Mouse (Mus musculus): ENCODE data around the gene 1700001C19Rik.

Gene 1700001C19Rik

DNA sequence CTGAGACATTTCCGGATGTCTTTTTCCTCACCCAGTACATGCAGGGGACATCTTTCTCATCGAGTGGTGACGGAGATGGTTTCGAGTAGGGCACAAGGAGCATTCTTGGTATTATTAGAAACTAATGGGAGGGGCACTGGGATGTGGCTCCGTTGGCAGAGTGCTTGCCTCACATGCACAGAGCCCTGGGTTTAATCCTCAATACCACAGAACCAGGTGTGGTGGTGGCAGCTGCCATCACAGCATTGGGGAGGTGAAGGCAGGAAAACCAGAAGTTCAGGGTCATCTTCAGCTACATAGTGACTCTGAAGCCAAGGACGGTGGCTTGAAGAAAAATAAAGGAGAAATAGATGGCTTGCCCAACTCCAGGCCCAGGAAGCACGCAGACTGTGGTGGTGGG lies 25.0 kb upstream of the 1700001C19Rik start:
- DNase-seq (ENCODE audit: low spot score in 2 of 2) = no peak

DNA sequence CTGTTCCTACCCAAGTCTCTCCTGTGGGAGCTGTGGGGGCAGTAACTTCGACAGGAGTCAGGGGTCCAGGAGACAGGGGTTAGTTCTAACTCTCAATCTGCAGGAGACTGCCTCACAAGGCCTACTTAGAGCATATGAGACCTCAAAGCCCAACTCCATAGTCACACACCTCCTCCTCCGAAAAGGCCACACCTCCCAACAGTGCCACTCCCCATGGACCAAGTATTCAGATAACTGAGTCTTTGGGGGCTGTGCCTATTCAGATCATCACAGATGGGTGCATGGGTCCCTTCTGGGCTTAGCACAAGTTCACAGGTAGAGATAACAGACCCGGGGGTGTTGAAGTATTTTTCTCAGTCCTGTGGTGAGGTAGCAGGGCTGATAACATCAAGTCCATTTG lies 24.5 kb upstream of the 1700001C19Rik start:
- DNase-seq (ENCODE audit: low spot score in 2 of 2) = no peak

DNA sequence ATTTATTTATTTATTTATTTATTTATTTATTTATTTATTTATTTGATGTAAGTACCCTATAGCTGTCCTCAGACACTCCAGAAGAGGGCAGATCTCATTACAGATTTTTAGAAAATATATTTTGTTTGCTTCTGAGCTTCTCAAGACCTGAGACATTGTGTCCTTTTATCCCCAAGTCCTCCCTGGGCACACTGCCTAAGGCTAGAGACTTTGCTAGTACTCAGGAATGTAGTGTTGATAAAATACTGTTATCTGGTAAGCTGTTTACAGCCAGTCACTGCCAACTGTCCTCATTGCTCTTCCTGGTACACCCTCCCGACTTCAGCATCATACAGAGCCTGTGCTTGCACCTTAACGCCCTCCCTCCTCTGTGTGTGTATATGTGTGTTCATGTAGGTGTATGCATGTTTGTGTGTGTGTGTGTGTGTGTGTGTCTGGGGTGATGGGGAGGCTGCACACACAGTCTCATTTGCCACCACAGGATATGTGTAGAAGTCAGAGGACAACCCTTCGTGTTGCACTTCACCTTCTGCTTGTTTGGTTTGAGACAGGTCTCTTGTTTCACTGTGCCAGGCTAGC lies 22.3 kb upstream of the 1700001C19Rik start:
- no peak for DNase-seq (ENCODE audit: low spot score in 2 of 2)

DNA sequence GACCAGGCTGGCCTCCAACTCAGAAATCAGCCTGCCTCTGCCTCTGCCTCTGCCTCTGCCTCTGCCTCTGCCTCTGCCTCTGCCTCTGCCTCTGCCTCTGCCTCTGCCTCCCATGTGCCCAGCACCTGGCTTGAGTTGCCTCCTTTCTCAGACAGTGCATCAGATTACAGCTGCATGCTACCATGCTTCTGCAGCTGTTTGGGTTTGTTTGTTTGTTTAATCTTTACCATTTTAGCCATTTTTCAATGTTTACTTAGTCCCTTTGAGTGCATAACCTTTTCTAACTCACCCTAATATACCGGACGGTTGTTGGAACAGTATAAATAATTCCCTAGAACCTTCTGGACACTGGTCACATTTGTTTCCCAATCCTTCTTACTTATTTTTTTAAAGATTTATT lies 21.8 kb upstream of the 1700001C19Rik start:
- DNase-seq (ENCODE audit: low spot score in 2 of 2) = no peak

DNA sequence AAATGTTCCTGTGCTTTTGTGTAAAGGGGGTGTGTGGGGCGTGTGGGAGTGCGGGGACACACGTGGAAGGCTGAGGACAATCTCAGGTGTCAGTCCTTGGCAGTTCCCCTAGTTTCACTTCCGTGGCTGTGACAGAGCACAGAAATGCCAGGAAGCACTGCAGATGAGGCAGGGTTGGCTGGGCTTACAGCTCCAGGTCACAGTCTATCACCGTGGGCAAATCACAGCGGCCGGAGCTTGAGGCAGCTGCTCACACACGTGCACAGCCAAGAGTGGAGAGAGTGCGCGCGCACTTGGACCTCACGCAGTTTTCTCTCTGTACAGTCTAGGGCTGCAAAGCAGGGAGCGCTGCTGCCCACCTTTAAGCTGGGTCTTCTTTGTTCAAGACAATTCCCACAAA lies 21.1 kb upstream of the 1700001C19Rik start:
- DNase-seq (ENCODE audit: low spot score in 2 of 2) = no peak

DNA sequence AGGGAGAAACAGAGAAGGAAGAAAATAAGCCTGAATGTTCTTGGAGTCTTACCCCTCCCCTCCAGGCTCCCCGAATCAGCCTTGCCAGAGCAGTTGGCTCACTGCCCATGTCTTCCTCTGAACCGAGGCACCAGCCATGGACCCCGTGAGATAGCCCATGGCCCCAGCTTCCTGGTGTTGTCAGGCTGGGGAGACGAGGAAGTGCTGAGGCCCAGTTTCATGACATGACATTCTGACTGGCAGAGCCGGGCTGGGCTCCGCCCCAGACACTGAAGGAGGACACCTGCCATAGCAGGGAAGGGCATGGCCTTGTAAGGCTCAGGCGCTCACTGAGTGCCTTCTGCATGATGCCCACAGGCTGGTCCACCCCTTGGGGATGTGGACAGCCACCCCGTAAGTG lies 17.5 kb upstream of the 1700001C19Rik start:
- DNase-seq (ENCODE audit: low spot score in 2 of 2) = peak; percentile 29 to 35

DNA sequence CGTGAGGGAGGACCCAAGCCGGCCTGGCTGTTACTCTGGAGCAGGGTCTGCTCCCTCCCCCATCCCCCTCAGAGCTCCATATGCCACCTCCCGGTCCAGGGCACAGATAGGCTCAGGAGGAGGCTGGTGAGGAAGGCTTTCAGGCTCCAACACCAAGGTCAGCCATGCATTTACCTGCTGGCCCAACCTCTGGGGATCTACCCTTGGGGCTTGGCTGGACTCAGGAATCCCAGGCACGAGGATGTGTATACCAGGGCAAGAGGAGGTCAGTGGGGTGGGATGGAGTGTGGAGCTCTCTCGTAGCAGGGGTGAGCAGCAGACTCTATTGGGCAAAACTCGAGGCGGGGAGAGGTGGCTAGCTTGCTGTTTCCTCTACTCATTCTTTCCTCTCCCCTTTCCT lies 15.7 kb upstream of the 1700001C19Rik start:
- no peak for DNase-seq (ENCODE audit: low spot score in 2 of 2)

DNA sequence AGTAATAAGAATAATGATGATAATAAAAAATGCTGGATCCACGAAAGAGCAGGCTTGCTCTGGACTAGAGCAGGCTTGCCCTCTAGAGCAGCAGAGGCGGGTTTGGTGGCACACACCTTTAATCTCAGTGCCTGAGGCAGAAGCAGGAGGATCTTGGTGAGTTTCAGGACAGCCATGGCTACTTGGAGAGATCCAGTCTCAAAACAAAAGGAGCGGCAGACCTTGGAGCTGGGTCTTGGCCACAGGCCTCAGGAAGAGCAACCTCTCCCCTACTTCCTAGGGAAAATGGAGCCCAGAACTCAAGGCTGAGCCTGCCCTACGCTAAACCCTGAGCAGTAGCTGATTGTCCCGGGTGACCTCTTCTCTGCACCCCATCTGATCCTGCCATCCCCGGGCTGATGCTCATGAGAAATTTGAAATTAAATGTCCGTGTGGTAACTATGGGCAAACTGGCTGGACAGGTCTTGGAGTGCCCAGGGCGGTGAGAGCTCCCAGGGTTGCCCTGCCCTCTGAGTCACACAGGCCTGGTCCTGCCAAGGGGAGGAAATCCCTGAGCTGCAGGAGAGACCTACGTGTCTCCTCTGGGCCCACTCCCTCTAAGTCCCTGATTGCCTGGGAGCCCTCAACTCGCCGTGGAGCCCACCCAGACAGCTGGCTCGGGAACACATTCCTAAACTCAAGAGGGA lies 13.8 kb upstream of the 1700001C19Rik start:
- no peak for DNase-seq (ENCODE audit: low spot score in 2 of 2)

DNA sequence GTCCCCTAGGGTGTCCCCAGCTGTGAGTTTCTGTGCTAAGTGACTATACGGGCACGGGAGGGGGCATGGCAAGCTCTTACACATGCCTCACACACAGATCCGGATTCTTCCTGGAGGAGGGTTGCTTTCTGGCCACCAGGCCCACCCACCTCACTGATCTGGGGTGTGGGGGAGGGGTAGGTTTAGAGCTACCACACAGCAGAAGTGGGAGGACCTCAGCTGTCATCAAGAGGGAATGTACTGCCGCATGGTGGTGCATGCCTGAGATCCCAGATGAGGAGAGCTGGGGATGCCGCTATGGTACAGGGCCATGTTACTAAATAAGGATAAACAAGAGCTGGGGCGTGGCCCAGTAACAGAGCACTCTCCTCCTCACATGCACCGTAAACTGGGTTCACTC lies 13.1 kb upstream of the 1700001C19Rik start:
- DNase-seq (ENCODE audit: low spot score in 2 of 2) = no peak

DNA sequence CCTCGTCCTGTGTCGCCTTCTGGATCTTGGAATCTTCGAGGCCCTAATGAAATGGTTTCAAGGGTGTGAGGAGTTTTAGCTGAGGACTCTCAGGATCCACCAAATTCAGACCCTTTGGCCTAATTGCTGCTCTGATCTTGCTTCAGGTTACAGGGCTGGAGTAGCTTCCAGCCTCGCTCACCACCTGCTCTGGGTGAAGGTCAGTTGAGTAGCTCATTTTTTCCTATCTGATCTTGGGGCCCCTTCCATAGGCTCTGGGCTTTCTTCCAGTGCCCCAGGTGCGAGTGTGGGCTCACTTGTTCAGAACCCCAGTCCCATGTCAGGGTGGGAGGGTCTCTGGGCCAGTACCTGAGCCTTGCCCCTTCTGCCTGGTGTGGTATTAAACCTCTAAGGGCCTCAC lies 12.3 kb upstream of the 1700001C19Rik start:
- no peak for DNase-seq (ENCODE audit: low spot score in 2 of 2)

DNA sequence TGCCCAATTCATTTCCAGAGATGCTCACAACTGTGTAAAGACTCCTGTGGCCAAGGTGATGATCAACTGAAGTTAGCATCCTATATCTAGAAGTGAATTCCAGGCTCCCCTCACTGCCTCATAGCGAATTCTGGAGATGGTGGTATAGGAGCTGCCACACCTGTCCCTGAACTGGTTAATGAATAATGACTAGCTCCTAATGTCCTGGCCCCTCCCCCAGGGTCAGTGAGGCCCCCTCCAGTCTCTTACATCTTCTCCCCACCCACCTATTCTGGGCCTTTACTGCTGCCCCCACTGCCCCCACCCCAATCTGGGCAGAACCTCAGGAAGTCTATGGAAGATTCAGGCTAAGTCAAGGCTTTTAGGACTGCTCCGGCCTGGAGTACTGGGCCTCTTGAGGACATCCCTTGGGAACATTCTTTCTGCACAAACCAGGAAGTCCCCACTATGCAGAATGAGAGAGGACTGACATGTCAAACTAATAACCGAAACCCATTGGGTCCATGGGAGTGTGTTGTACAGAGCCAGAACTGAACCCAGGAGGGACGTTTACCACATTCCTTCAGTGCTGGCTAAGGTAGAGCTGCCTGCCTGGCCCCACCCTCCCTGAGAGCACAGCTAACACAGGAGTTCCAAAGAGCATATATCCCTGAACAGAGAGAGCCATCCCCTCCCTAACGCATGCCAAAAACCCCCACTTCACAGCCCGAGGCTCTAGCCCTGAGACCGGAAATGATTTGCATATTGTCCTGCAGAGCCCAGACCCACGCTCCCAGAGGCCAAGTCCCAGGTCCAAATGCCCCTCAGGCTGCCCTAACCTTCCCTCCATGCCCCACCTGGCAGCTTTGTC lies 11.6 kb upstream of the 1700001C19Rik start:
- DNase-seq (ENCODE audit: low spot score in 2 of 2) = no peak

DNA sequence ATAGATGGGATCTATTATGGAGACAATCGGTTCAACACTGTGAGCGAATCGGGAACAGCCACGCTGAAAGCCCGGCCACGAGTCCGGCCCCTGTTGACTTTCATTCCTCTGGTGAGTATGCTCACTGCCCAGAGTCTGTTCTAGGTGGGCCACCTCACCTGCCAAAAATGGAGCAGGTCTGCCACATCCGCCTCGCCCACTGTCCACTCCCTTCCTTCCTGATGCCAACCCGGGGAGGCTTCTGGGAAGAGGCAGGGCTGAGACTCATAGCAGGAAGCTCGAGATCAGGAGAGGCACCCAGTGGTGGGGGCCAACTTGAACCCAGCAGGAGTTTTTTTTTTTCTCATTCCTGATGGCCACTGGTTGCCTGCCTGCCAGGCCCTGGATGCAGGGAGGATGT lies 9.4 kb upstream of the 1700001C19Rik start:
- DNase-seq (ENCODE audit: low spot score in 2 of 2) = no peak

DNA sequence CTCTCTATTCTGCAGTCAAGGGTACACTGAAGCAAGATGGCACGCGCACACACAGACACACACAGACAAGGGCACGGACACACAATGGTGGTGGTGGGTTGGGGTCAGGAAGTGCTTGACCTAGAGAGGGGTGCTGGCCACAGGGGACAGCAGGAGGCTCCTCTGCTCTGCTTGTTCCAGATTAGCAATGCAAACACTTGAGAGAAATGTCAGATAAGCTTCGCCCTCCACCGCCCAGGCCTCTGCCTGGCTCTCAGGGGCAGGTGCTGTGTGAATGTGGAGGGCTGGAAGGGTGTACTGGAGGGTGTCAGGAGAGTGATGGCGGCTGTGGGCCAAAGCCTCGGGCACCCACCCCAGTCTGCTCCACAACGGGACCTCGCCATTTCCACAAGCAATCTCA lies 8.8 kb upstream of the 1700001C19Rik start:
- DNase-seq (ENCODE audit: low spot score in 2 of 2) = no peak

DNA sequence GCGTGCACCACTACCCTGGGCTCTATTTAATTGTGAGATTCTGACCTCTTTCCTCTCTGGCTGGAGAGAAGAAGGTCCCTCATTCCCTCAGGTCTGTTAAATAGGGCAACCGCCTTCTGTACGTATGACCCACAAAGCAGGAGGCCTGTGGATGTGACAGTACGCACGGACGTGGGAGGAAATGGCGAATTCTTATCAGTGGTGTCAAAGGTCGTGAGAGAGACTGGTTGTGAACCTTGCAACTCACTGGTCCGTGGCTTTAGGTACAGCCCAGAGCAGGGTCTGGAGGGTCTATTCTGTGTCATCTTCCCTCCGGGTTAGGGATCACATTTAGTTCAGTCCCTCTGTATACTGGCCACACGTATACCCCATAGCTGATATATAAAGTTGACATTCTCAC lies 8.3 kb upstream of the 1700001C19Rik start:
- no peak for DNase-seq (ENCODE audit: low spot score in 2 of 2)

DNA sequence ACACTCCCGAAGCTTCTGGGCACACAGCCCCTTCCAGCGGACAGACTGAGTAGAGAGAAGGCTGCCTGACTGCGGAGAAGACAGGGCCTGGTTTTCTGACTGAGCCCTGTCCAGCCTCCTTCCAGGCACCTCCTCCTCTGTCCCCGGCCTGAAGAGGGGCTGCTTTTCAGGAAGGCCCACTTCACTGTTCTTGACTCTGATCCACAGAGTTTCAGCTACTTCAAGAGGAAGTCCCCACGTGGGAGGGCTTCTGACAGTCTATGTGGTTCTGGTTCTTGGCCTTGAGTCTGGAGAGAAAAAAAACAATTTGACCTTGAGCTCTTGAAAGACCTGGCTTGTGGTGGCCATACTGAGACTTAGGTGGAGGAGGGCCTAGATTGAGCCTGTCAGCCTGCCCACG lies 6.9 kb upstream of the 1700001C19Rik start:
- no peak for DNase-seq (ENCODE audit: low spot score in 2 of 2)

DNA sequence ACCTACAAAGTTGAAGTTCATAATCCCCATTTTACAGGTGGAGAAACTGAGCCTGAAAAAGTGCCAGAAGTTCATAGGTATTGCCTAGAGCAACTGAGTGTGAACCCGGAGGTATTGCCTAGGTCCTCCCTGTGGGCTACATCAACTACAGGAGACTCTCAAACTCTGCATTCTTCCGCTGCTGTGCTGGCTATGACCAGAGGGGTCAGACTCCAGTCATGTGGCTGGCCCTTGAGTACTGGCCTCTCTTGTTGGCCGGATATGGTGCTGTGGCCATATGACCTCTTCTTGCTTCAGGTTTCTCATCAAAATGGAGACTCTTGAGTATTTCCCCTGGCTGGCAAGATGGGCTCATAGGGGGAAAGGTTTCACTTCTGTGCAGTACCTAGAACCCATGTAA lies 5.1 kb upstream of the 1700001C19Rik start:
- no peak for DNase-seq (ENCODE audit: low spot score in 2 of 2)

DNA sequence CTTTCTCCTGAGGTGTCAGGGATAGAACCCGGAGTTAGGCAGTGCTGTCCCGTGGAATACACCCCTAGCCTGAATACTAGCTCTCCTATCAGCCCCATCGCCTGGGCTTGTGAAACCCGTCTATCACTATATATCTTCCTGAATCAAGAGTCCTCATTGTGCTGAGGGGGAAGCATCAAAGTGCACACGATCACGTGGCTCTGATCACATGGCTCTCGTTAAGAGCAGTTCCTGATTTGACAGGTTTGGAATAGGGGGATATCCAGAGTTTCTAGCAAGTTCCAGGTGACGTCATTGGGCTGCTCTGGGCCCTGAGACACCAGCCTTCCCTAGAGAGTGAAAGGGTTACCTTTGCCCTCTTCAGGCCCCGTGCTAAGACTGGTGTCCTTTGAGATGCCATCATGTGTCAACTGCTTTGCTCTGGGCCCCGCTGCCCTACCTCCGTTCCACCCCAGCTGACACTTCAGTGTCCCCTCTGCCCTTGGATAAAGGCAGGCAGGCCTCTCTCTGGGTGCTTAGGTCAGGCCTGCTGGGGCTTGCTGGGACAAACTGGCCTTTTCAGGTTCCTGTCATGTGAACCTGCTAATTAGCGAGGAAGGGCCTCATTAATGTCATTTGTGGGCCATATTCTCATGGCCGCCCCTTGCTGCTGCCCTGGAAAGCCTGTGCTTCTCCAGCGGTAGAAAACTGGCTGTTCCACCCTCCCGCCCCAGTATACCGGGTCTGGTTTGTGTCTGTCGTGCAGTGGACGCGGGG lies 4.3 kb upstream of the 1700001C19Rik start:
- DNase-seq (ENCODE audit: low spot score in 2 of 2) = no peak

DNA sequence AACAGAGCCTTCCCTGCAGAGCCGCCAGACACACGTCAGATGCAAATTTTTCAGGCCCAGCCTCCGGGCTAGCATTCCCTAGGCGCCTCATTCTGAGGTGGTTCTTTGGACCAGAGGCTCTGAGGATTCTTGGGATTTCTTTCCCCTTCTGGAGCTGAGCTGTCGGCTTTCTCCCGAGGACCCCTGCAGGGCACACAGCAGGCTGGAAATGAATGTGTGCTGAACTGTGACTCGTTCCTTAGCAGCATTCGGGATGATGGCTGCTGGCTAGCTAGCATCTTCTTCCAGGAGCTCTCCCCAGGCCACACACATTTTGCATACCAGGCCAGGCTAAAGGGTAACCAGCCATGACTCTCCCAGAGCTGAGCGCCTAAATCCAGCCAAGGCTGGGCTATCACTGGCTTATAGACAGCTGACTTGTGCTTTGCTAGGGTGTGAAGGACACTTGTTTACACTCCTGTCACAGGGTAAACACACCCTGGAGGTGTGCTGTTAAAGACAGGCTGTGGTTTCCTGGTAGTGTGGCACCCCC lies 3.2 kb upstream of the 1700001C19Rik start:
- no peak for DNase-seq (ENCODE audit: low spot score in 2 of 2)

DNA sequence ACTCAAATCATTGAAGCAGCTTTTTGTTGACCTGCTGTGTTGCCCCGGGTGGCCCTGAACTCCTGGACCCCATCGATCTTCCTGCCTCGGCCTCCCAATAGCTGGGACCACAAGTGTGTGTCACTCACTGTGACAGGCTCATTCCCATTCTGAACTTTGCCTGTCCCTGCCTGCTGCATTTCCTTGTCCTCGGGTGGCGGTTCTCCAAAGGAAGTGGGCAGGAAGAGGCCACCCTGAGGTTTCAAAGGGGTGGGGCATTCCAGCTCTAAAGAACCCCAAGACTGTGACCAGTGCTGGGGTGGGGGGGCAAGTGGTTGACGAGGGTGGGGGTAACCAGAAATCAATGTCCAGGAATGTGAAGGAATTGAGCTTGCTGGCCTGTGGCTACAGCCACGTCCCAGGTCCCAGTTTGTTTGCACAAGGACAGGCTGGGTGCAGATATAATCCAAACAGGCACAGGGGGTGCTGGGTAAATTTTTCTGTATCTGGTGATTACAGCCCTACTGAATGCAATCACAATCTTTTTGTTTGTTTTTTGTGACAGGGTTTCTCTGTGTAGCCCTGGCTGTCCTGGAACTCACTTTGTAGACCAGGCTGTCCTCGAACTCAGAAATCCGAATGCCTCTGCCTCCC lies 2.3 kb upstream of the 1700001C19Rik start:
- DNase-seq (ENCODE audit: low spot score in 2 of 2) = no peak

DNA sequence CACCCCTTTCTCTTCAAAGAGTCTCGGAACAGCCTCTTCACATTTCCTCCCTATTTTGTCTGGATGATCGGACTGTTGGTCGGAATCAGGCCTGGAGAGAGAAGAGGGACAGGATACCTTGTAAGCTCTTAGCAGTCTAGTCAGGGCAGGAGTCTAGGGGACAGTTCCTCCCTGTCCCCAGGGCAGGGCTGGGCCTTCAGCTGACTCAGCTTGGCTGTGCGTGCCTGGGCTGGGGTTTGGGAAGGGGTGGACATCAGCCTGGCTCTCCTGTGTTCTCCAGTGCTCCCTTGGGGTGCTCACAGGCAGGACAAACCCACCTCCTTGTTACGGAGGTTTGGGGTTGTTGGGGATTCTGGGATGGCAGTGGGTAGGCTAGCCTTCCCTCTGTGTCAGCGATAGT lies 1.4 kb upstream of the 1700001C19Rik start:
- no peak for DNase-seq (ENCODE audit: low spot score in 2 of 2)

DNA sequence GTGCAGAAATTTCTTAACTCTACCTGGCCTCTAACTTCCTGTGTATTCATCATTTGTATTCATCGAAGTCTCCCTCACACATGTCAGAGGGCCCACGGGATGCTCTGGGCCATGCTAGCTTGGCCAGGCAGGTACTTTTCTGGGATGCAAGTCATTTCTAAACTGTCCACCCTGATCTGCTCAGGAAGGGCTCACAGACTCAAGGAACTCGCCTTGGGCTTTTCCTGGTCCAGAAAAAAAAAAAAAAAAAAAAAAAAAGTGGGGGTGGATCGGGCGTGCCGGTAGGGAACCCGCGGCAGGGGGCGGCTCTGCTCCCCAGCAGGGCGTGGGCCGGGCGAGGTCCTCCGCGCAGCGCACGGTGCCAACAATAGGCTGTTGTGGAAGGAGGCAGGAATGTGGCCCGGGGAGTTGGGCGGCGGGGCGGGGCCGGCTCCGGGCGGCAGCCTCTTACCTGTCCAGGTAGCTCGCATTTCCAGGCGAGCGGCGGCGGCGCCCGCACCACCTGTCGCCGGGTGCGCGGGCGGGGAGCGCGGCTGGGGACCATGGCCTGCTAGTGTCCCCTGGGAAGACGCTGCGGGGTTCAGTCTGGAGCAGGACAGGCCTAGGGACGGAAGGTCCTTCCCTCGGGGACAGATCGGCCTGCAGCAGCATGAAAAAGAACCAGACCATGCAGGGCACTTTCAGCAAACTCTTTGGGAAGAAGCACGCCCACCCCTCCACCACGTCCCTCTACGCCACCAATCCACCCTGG lies 845 bp downstream of the 1700001C19Rik start, which contains the start of gene AI661453:
TSS of gene AI661453 (plus strand) at position 460 of the 751 bp plus-strand sequence.
- no peak for DNase-seq (ENCODE audit: low spot score in 2 of 2)
